Mouse (Mus musculus) midbrain, postnatal 0 days (tissue): ENCODE data around the gene Dpf2. TPM values are rescaled to one million over a fixed set of nuclear protein-coding genes. Genes with fewer than 3 reads are reported as not detected.

Source experiments
- ATAC-seq: fragments of 200-750 bp; cut with Nextera tagmentation; 2 replicates; pipeline ENCODE4 v1.8.0; 2017; ENCODE audit warnings: moderate number of reproducible peaks, mild to moderate bottlenecking, moderate TSS enrichment, moderate library complexity; ENCODE audit not compliant: low FRiP score
- DNase-seq: peaks from one replicate; pipeline ENCODE4 v3.0.0-alpha.2; 2015; ENCODE audit warnings: low spot score
- H3K27ac ChIP-seq: fragments of 300-500 bp; sonication (generic); 2 replicates; pipeline ENCODE4 v1.5.1; 2014; ENCODE audit warnings: low read depth, mild to moderate bottlenecking, low read length, mixed read lengths
- H3K27me3 ChIP-seq: fragments of 300-500 bp; sonication (generic); 2 replicates; pipeline ENCODE4 v1.6.1; 2014; ENCODE audit warnings: low read length, control low read depth, mixed read lengths; ENCODE audit not compliant: insufficient read depth
- H3K36me3 ChIP-seq: fragments of 300-500 bp; sonication (generic); 2 replicates; pipeline ENCODE4 v1.6.1; 2014; ENCODE audit warnings: low read length, control low read depth, mixed read lengths; ENCODE audit not compliant: insufficient read depth
- H3K4me1 ChIP-seq: fragments of 300-500 bp; sonication (generic); 2 replicates; pipeline ENCODE4 v1.6.1; 2014; ENCODE audit warnings: mild to moderate bottlenecking, control low read depth, antibody characterized with exemption, low read length, mixed read lengths; ENCODE audit not compliant: insufficient read depth
- H3K4me2 ChIP-seq: fragments of 300-500 bp; sonication (generic); 2 replicates; pipeline ENCODE4 v1.6.1; 2014; ENCODE audit warnings: low read depth, mild to moderate bottlenecking, low read length, mixed read lengths; ENCODE audit not compliant: poor library complexity, severe bottlenecking
- H3K4me3 ChIP-seq: fragments of 300-500 bp; sonication (generic); 2 replicates; pipeline ENCODE4 v1.5.1; 2014; ENCODE audit warnings: low read depth, mild to moderate bottlenecking, low read length, moderate library complexity
- H3K9ac ChIP-seq: fragments of 300-500 bp; sonication (generic); replicated peaks from 2 replicates; pipeline ENCODE4 v1.6.1; 2014; ENCODE audit warnings: mild to moderate bottlenecking, low read length, moderate library complexity, mixed read lengths; ENCODE audit not compliant: poor library complexity, severe bottlenecking
- H3K9me3 ChIP-seq: fragments of 300-500 bp; sonication (generic); 2 replicates; pipeline ENCODE4 v1.6.1; 2016; ENCODE audit warnings: low read length, control low read depth
- CTCF ChIP-seq: IDR thresholded peaks from 2 replicates; pipeline ENCODE4 v1.5.1; 2016; ENCODE audit warnings: antibody characterized with exemption, mild to moderate bottlenecking
- WGBS: fragments of 180-500 bp; shearing (Covaris S2); extraction: QIAGEN DNeasy Blood & Tissue Kit; methylation state at CpG from one replicate; pipeline ENCODE4 v1.1.7; 2014; 5-methylcytosine and 5-hydroxymethylcytosine counted together
- polyA plus RNA-seq: library from polyadenylated mRNA; unstranded; fragments of >200 nt; fragmentation: Nextera tagmentation; extraction: Ambion mirVana; gene quantifications from 2 replicates; pipeline ENCODE4 v1.2.1, GENCODE M21; 2015
- total RNA-seq: library from RNA; depleted of rRNA; stranded (reverse); fragments of >200 nt; gene quantifications from 2 replicates; pipeline ENCODE4 v1.2.3, GENCODE M21; 2014

Gene Dpf2
- total and polyA plus RNA-seq, 2 experiments from 2014 or later, result 61.0 to 84.7 TPM

GRCm38 (mm10) chr19:5893282-5894001, 19.4 kb downstream of the Dpf2 start:
- WGBS, result 6% methylated on average over 19 of the region's 31 CpGs
- H3K4me1 ChIP-seq, result peaks cover 9% of the 10 kb centered on the region
- H3K4me3 ChIP-seq, result peak overlapping the region; percentile 65
- H3K36me3 ChIP-seq, result peaks cover 10% of the 10 kb centered on the region; the same call in 1 of the 2 replicates
- peak; percentile 31 for ATAC-seq
- peak overlapping the region; percentile 85 for H3K27ac ChIP-seq
- H3K4me2 ChIP-seq, result peak overlapping the region; percentile 70
- DNase-seq, result no peak
- H3K9ac ChIP-seq, result peak overlapping the region; percentile 83
- H3K27me3 ChIP-seq, result no peaks in the 10 kb centered on the region
- TF ChIP-seq CTCF, result no peak
- no peaks in the 10 kb centered on the region for H3K9me3 ChIP-seq

DNA sequence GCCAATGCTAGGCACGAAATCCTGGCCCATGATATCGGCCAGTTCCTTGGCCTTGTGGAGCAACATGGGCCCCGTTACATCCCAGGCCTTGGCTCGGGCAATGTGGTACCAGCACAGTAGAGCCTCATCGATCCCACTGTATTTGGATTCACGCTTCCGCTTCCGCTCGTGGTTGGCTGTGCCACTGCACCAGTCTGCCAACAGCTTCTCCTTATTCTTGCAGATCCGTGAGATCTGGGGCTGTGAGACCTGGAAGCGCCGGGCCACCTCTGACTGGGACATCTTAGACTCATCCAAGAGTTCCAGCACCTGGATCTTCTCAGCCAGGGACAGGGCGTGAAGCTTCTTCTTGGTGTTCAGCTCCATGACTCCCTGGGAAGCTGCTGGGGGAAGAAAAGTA, 20.1 kb downstream of the Dpf2 start:
- ATAC-seq, result no peak
- Histone ChIP-seq H3K27ac (peak overlapping the region; percentile 85; the same call in 1 of the 2 replicates), H3K9me3 (no peaks in the 10 kb centered on the region), H3K27me3 (no peaks in the 10 kb centered on the region), H3K4me2 (peak overlapping the region; percentile 70), H3K36me3 (peaks cover 7% of the 10 kb centered on the region; the same call in 1 of the 2 replicates), H3K4me1 (peaks cover 9% of the 10 kb centered on the region), H3K4me3 (peak overlapping the region; percentile 65), H3K9ac (peak overlapping the region; percentile 83; the same call in 1 of the 2 replicates)
- WGBS, result 89% methylated on average over 13 of the region's 13 CpGs
- no peak for DNase-seq
- no peak for TF ChIP-seq CTCF

DNA sequence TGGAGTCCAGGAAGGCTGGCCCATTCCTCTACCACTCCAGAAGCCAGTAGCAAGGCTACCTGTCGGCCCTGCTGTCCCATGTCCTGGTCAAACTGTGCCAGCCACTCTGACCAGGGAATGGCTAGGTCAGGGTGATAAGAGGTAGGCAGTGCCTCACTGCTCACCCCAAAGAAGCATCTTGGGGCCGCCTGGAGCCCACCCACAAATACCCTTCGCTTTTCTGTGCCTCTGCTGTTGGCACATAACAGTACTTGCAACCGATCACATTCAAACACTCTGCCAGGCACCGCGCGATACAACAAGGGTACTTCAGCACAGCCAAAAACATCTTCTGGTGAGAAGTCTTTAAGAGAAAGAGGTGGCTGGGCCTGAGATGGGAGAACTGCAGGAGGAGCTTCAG, 20.5 kb downstream of the Dpf2 start:
- no peak for ATAC-seq
- Histone ChIP-seq H3K4me1 (peaks cover 9% of the 10 kb centered on the region), H3K4me3 (no peak overlapping the region), H3K4me2 (no peak overlapping the region; the same call in 1 of the 2 replicates), H3K27ac (no peak overlapping the region), H3K9me3 (no peaks in the 10 kb centered on the region), H3K9ac (no peak overlapping the region), H3K27me3 (no peaks in the 10 kb centered on the region), H3K36me3 (peaks cover 7% of the 10 kb centered on the region; the same call in 1 of the 2 replicates)
- 89% methylated on average over 7 of the region's 7 CpGs for WGBS
- DNase-seq, result no peak
- no peak for TF ChIP-seq CTCF

DNA sequence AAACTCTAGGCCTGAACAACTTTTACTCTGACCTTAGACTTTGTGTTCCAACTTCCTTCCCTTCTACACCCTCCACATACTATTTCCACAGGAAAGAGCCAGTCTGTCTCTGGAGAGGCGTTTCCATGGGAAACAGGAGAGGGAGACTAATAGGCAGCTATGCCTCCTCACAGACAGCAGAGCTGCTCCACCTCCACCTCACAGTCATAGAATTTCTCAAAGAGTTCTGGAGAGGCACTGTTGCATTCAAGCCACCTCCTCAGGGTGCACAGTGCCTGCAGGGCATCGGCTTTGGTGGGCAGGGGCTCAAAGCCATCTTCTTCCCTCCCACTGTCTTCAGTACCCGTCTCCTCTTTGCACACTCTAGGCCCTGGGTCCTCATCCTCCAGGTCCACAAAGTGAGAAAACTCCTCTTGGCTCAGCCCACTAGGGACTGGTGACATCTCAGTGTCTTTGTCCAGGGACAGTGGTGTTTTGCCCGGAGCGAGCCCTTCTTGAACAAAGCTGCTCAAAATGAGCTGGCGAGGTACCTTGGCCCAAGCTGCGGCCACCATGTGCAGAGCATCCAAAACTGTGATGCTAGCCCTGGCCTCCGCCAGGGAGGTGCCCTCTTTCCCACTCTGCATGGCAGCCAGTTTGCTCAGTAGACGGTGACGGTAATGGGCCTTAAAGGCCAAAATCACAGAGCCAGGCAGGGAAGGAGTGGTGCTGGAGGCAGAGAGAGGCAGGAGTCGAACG, 21.1 kb downstream of the Dpf2 start:
- no peak overlapping the region for H3K4me3 ChIP-seq
- no peak overlapping the region for H3K27ac ChIP-seq
- WGBS, result 91% methylated on average over 12 of the region's 12 CpGs
- H3K9me3 ChIP-seq, result no peaks in the 10 kb centered on the region
- no peak for DNase-seq
- H3K27me3 ChIP-seq, result no peaks in the 10 kb centered on the region
- ATAC-seq, result no peak
- no peak for TF ChIP-seq CTCF
- no peak overlapping the region for H3K9ac ChIP-seq
- no peak overlapping the region for H3K4me2 ChIP-seq
- H3K4me1 ChIP-seq, result peaks cover 9% of the 10 kb centered on the region
- H3K36me3 ChIP-seq, result peaks cover 7% of the 10 kb centered on the region; the same call in 1 of the 2 replicates

- ATAC-seq (no peak), DNase-seq (no peak)
- Histone ChIP-seq H3K9ac (no peak overlapping the region), H3K4me3 (no peak overlapping the region), H3K36me3 (0 out of 2 replicates have a peak, but pooled peaks cover 4% of the 10 kb centered on the region), H3K4me2 (no peak overlapping the region), H3K27ac (no peak overlapping the region), H3K27me3 (no peaks in the 10 kb centered on the region), H3K4me1 (peaks cover 9% of the 10 kb centered on the region), H3K9me3 (no peaks in the 10 kb centered on the region)
- no peak for TF ChIP-seq CTCF
- 80% methylated on average over 4 of the region's 4 CpGs for WGBS
These were observed 23.6 kb downstream of the Dpf2 start for GRCm38 (mm10) chr19:5889211-5889610.
